Mouse (Mus musculus): ENCODE results near the gene Tsc2.
"Not testable (repeated sequence)": the region's sequence is repeated elsewhere in the genome, so short reads cannot be mapped to it uniquely, and the experiment has no call there.

DNA sequence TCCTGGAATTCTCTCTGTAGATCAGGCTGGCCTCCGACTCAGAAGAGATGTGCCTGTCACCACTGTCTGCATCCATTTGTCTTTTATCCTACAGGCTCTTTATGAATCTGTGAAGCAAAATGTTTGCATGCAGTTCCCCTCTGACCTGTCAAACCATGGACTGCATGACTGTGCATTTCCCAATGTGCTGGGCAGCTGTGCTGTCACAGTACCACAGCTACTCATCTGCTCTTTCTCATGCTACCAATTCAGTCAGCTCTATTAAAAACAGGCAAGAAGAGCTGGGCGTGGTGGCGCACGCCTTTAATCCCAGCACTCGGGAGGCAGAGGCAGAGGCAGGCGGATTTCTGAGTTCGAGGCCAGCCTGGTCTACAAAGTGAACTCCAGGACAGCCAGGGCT, 34.6 kb upstream of the Tsc2 start:
- TF ChIP-seq CTCF (IDR thresholded peaks at IDR 0.05; ENCODE audit: low read depth); EP300 (optimal IDR thresholded peaks at IDR 0.05): not testable (repeated sequence)
